Mouse (Mus musculus): ENCODE measurements around the gene Psmf1.

DNA sequence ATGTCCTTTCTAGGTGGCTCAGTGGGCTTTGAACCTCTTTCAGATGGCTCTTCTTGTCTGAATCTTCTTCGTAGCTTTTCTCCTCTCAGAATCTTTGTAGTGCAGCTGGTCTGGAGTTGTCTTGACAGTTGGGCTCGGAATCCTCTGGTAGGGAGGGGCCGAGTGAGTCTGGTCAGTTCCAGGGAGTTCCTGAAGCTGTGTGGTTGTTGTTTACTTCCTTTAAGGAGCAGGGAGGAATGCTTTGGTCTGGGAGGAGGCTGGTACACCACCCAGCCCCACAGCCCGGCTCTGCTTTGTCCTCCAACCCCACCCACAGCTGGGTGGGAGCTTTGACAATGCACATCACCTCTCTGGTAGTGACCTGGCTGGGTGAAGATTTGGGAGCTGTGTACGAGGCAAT lies 7.3 kb upstream of the Psmf1 start:
- no peak for TF ChIP-seq CTCF (IDR thresholded peaks at IDR 0.05; ENCODE audit: low read depth)
- TF ChIP-seq EP300 (IDR thresholded peaks at IDR 0.05; ENCODE audit: low read depth) = no peak
